Mouse (Mus musculus) MEL (cell line): ENCODE measurements around the gene Rerg. TPM values are rescaled to one million over a fixed set of nuclear protein-coding genes. Genes with fewer than 3 reads are reported as not detected.

ENCODE experiments used
- DNase-seq: peaks from one replicate; pipeline ENCODE4 v3.0.0; 2011; ENCODE audit warnings: low read depth, low spot score
- H3K27ac ChIP-seq: 2 replicates; pipeline ENCODE4 v1.5.1; 2012; ENCODE audit warnings: low read depth, mild to moderate bottlenecking, control low read depth, low read length, moderate library complexity; ENCODE audit not compliant: control insufficient read depth
- H3K27me3 ChIP-seq, 2 experiments: fragments of 150-350 bp in 1 of 2; sonication (generic) in 1 of 2; 2 replicates each; pipeline ENCODE4 v1.6.1; 2012; ENCODE audit warnings: low read length in 2 of 2, mild to moderate bottlenecking in 2 of 2, improper control_type of control experiment in 1 of 2, moderate library complexity in 1 of 2; ENCODE audit not compliant: insufficient read depth in 2 of 2, control insufficient read depth in 1 of 2
- H3K36me3 ChIP-seq, 2 experiments: 2 replicates each; pipeline ENCODE4 v1.6.1; 2012 to 2014; ENCODE audit warnings: low read length in 2 of 2, improper control_type of control experiment in 1 of 2, inconsistent platforms in 1 of 2, mild to moderate bottlenecking in 1 of 2; ENCODE audit not compliant: insufficient read depth in 2 of 2, control insufficient read depth in 1 of 2
- H3K4me1 ChIP-seq, 2 experiments: fragments of 150-350 bp in 1 of 2; sonication (generic) in 1 of 2; 2 replicates each; pipeline ENCODE4 v1.6.1; 2012; ENCODE audit warnings: low read length in 2 of 2, improper control_type of control experiment in 1 of 2, mild to moderate bottlenecking in 1 of 2; ENCODE audit not compliant: insufficient read depth in 2 of 2, control insufficient read depth in 1 of 2
- H3K4me3 ChIP-seq, 2 experiments: fragments of 150-350 bp in 1 of 2; sonication (generic) in 1 of 2; 2 replicates each; pipeline ENCODE4 v1.5.1; 2012; ENCODE audit warnings: low read depth in 2 of 2, low read length in 2 of 2, mild to moderate bottlenecking in 2 of 2, moderate library complexity in 2 of 2, control low read depth in 1 of 2, improper control_type of control experiment in 1 of 2; ENCODE audit not compliant: control insufficient read depth in 1 of 2, insufficient read depth in 1 of 2
- H3K79me2 ChIP-seq: 2 replicates; pipeline ENCODE4 v1.6.1; 2012; ENCODE audit warnings: mild to moderate bottlenecking, low read length, moderate library complexity; ENCODE audit not compliant: control insufficient read depth, poor library complexity, insufficient read depth
- H3K9ac ChIP-seq: 2 replicates; pipeline ENCODE4 v1.6.1; 2012; ENCODE audit warnings: low read depth, mild to moderate bottlenecking, control low read depth, low read length, moderate library complexity; ENCODE audit not compliant: control insufficient read depth, poor library complexity, severe bottlenecking
- H3K9me3 ChIP-seq: fragments of 150-350 bp; sonication (generic); replicated peaks from 2 replicates; pipeline ENCODE4 v1.6.1; 2012; ENCODE audit warnings: mild to moderate bottlenecking, low read length, improper control_type of control experiment, moderate library complexity; ENCODE audit not compliant: insufficient read depth
- BHLHE40 ChIP-seq: IDR thresholded peaks from 2 replicates; pipeline ENCODE4 v1.6.1; 2012; ENCODE audit warnings: low read depth, mild to moderate bottlenecking, inconsistent platforms, low read length, improper control_type of control experiment, borderline replicate concordance
- CHD2 ChIP-seq: IDR thresholded peaks from 2 replicates; pipeline ENCODE4 v1.6.1; 2011; ENCODE audit warnings: low read length, improper control_type of control experiment
- ELF1 ChIP-seq: IDR thresholded peaks from 2 replicates; pipeline ENCODE4 v1.6.1; 2014; ENCODE audit warnings: low read depth, mild to moderate bottlenecking, inconsistent platforms, low read length, improper control_type of control experiment, moderate library complexity
- EP300 ChIP-seq, 2 experiments: IDR thresholded peaks; 2 replicates each; pipeline ENCODE4 v1.6.1; 2011; ENCODE audit warnings: improper control_type of control experiment in 2 of 2, low read length in 2 of 2, low read depth in 1 of 2, mild to moderate bottlenecking in 1 of 2
- ETS1 ChIP-seq: IDR thresholded peaks from 2 replicates; pipeline ENCODE4 v1.6.1; 2012; ENCODE audit warnings: low read depth, mild to moderate bottlenecking, inconsistent platforms, low read length, improper control_type of control experiment, moderate library complexity
- GATA1 ChIP-seq: IDR thresholded peaks from 2 replicates; pipeline ENCODE4 v1.6.1; 2011; ENCODE audit warnings: low read depth, low read length, improper control_type of control experiment
- MAFK ChIP-seq: IDR thresholded peaks from 2 replicates; pipeline ENCODE4 v1.6.1; 2011; ENCODE audit warnings: low read depth, mild to moderate bottlenecking, low read length, improper control_type of control experiment, borderline replicate concordance
- MAX ChIP-seq: IDR thresholded peaks from 2 replicates; pipeline ENCODE4 v1.6.1; 2011; ENCODE audit warnings: low read length, improper control_type of control experiment
- MYB ChIP-seq: IDR thresholded peaks from 2 replicates; pipeline ENCODE4 v1.6.1; 2011; ENCODE audit warnings: mild to moderate bottlenecking, low read depth, low read length, improper control_type of control experiment
- MYC ChIP-seq: IDR thresholded peaks from 2 replicates; pipeline ENCODE4 v1.6.1; 2011; ENCODE audit warnings: low read depth, mild to moderate bottlenecking, low read length, improper control_type of control experiment, moderate library complexity
- POLR2AphosphoS5 ChIP-seq: IDR thresholded peaks from 2 replicates; pipeline ENCODE4 v1.6.1; 2012; ENCODE audit warnings: low read depth, borderline replicate concordance, mild to moderate bottlenecking, inconsistent platforms, low read length, moderate library complexity, mixed read lengths
- RAD21 ChIP-seq: IDR thresholded peaks from 2 replicates; pipeline ENCODE4 v1.6.1; 2011; ENCODE audit warnings: mild to moderate bottlenecking, low read depth, low read length, improper control_type of control experiment
- RCOR1 ChIP-seq: IDR thresholded peaks from 2 replicates; pipeline ENCODE4 v1.6.1; 2012; ENCODE audit warnings: low read depth, mild to moderate bottlenecking, inconsistent platforms, low read length, improper control_type of control experiment
- SMC3 ChIP-seq: IDR thresholded peaks from 2 replicates; pipeline ENCODE4 v1.6.1; 2011; ENCODE audit warnings: low read depth, low read length, improper control_type of control experiment
- TBP ChIP-seq: IDR thresholded peaks from 2 replicates; pipeline ENCODE4 v1.8.0; 2011; ENCODE audit warnings: low read depth, low read length, improper control_type of control experiment
- USF1 ChIP-seq: IDR thresholded peaks from 2 replicates; pipeline ENCODE4 v1.6.1; 2014; ENCODE audit warnings: low read depth, mild to moderate bottlenecking, inconsistent platforms, low read length, improper control_type of control experiment, moderate library complexity
- USF2 ChIP-seq, 2 experiments: IDR thresholded peaks; 2 replicates each; pipeline ENCODE4 v1.6.1; 2011 to 2012; ENCODE audit warnings: improper control_type of control experiment in 2 of 2, low read length in 2 of 2, borderline replicate concordance in 1 of 2, inconsistent platforms in 1 of 2, low read depth in 1 of 2, mild to moderate bottlenecking in 1 of 2; ENCODE audit not compliant: insufficient read depth in 1 of 2
- polyA plus RNA-seq, 2 experiments: library from polyadenylated mRNA; stranded (reverse) in 1 of 2; unstranded in 1 of 2; fragments of >175 nt in 1 of 2; fragments of >200 nt in 1 of 2; gene quantifications; 2 replicates each; pipeline versions ENCODE4 v1.2.1 to v1.2.4; 2012; ENCODE audit warnings: low replicate concordance in 2 of 2, low read depth in 1 of 2; ENCODE audit not compliant: insufficient read length in 2 of 2, insufficient read depth in 1 of 2, missing spikeins in 1 of 2
- total RNA-seq: library from RNA; depleted of rRNA; stranded (reverse); fragments of 300-350 nt; gene quantifications from 2 replicates; pipeline ENCODE4 v1.2.3, GENCODE M21; 2012

Gene Rerg
- total and polyA plus RNA-seq, 3 experiments: not detected

- no peaks in the 10 kb centered on the region for H3K79me2 ChIP-seq
- no peaks in the 10 kb centered on the region for H3K9me3 ChIP-seq
- no peak for TF ChIP-seq CHD2
- no peak for TF ChIP-seq MAFK
- no peak for TF ChIP-seq MYC
- no peak for TF ChIP-seq POLR2AphosphoS5
- no peak for TF ChIP-seq TBP
- TF ChIP-seq GATA1: no peak
- TF ChIP-seq RAD21: no peak
- TF ChIP-seq ELF1: no peak
- TF ChIP-seq BHLHE40: no peak
- TF ChIP-seq MAX: no peak
- no peak for TF ChIP-seq ETS1
- TF ChIP-seq, all 39 proteins: peak for 0
- no peak for DNase-seq
- no peaks in the 10 kb centered on the region for H3K27me3 ChIP-seq
- no peak overlapping the region for H3K4me3 ChIP-seq
- no peaks in the 10 kb centered on the region for H3K4me1 ChIP-seq
- H3K9ac ChIP-seq: no peak overlapping the region
- H3K36me3 ChIP-seq: no peaks in the 10 kb centered on the region
- H3K27ac ChIP-seq: no peak overlapping the region
Measured at GRCm38 (mm10) chr6:137155196-137156137, 14.8 kb downstream of the Rerg start.

- Histone ChIP-seq H3K27ac (no peak overlapping the region), H3K4me1 (no peaks in the 10 kb centered on the region), H3K36me3 (no peaks in the 10 kb centered on the region), H3K4me3 (no peak overlapping the region), H3K27me3 (no peaks in the 10 kb centered on the region), H3K79me2 (no peaks in the 10 kb centered on the region), H3K9ac (no peak overlapping the region), H3K9me3 (no peaks in the 10 kb centered on the region)
- TF ChIP-seq USF2 (IDR thresholded peaks at IDR 0.05; ENCODE audit: borderline replicate concordance in 1 of 2, insufficient read depth in 1 of 2, low read depth in 1 of 2, low read length in 2 of 2): no peak
- no peak for TF ChIP-seq USF1
- TF ChIP-seq EP300 (IDR thresholded peaks at IDR 0.05; ENCODE audit: low read depth in 1 of 2, low read length in 2 of 2): no peak
- no peak for TF ChIP-seq MYB
- TF ChIP-seq MAFK: no peak
- no peak for TF ChIP-seq MAX
- TF ChIP-seq SMC3: no peak
- TF ChIP-seq RCOR1: no peak
- DNase-seq: no peak
Measured at GRCm38 (mm10) chr6:137153021-137153420, 17.3 kb downstream of the Rerg start.
